Mouse (Mus musculus) CH12.LX (cell line): ENCODE measurements around the gene Raph1. TPM values are rescaled to one million over a fixed set of nuclear protein-coding genes. Genes with fewer than 3 reads are reported as not detected.

Experiments used
- DNase-seq: peaks from one replicate; pipeline ENCODE4 v3.0.0-alpha.2; 2013; ENCODE audit errors: extremely low read depth
- H3K27ac ChIP-seq: 2 replicates; pipeline ENCODE4 v1.5.1; 2012; ENCODE audit warnings: low read depth, mild to moderate bottlenecking, control low read depth, moderate library complexity; ENCODE audit not compliant: insufficient read depth
- H3K27me3 ChIP-seq: replicated peaks from 2 replicates; pipeline ENCODE3; 2012; ENCODE audit warnings: inconsistent platforms
- H3K36me3 ChIP-seq, 2 experiments: replicated peaks in 1 of 2; 2 replicates each; pipeline versions ENCODE3 to v1.6.1; 2012; ENCODE audit warnings: inconsistent platforms in 1 of 2, low read length in 1 of 2, mild to moderate bottlenecking in 1 of 2, mixed read lengths in 1 of 2, moderate library complexity in 1 of 2; ENCODE audit not compliant: control insufficient read depth in 1 of 2, insufficient read depth in 1 of 2
- H3K4me1 ChIP-seq, 2 experiments: 2 replicates each; pipeline ENCODE4 v1.6.1; 2012; ENCODE audit warnings: inconsistent platforms in 1 of 2, moderate library complexity in 1 of 2; ENCODE audit not compliant: insufficient read depth in 2 of 2, control insufficient read depth in 1 of 2
- H3K4me2 ChIP-seq: 2 replicates; pipeline ENCODE4 v1.6.1; 2012; ENCODE audit warnings: low read depth, mild to moderate bottlenecking, control low read depth; ENCODE audit not compliant: poor library complexity, insufficient read depth, severe bottlenecking
- H3K4me3 ChIP-seq, 3 experiments: fragments of 150-350 bp in 1 of 3; sonication (generic) in 1 of 3; replicated peaks in 1 of 3; 2 replicates each; pipeline versions ENCODE3 to v1.5.1; 2011 to 2012; ENCODE audit warnings: low read depth in 2 of 3, low read length in 2 of 3, mild to moderate bottlenecking in 2 of 3, moderate library complexity in 2 of 3, control low read depth in 1 of 3, improper control_type of control experiment in 1 of 3, inconsistent platforms in 1 of 3, mixed read lengths in 1 of 3; ENCODE audit not compliant: poor library complexity in 1 of 3
- H3K79me2 ChIP-seq: replicated peaks from 2 replicates; pipeline ENCODE4 v1.6.1; 2012; ENCODE audit warnings: mild to moderate bottlenecking, moderate library complexity; ENCODE audit not compliant: control insufficient read depth, poor library complexity, insufficient read depth, severe bottlenecking; ENCODE audit errors: extremely low read depth
- H3K9ac ChIP-seq: 2 replicates; pipeline ENCODE4 v1.6.1; 2012; ENCODE audit warnings: low read depth, mild to moderate bottlenecking, control low read depth, moderate library complexity; ENCODE audit not compliant: insufficient read depth
- H3K9me3 ChIP-seq: replicated peaks from 2 replicates; pipeline ENCODE3; 2012; ENCODE audit warnings: low read length, inconsistent platforms, mixed read lengths
- BHLHE40 ChIP-seq: IDR thresholded peaks from 2 replicates; pipeline ENCODE4 v1.6.1; 2011; ENCODE audit warnings: mild to moderate bottlenecking, low read depth, low read length, improper control_type of control experiment
- CHD1 ChIP-seq: IDR thresholded peaks from 2 replicates; pipeline ENCODE4 v1.6.1; 2012; ENCODE audit warnings: low read depth, low read length, improper control_type of control experiment, inconsistent platforms
- ELF1 ChIP-seq: IDR thresholded peaks from 2 replicates; pipeline ENCODE4 v1.6.1; 2014; ENCODE audit warnings: low read depth, mild to moderate bottlenecking, inconsistent platforms, low read length, improper control_type of control experiment
- ETS1 ChIP-seq: conservative IDR thresholded peaks from 2 replicates; pipeline ENCODE4 v1.6.1; 2012; ENCODE audit warnings: low read depth, mild to moderate bottlenecking, inconsistent platforms, low read length, improper control_type of control experiment, moderate library complexity
- GABPA ChIP-seq: IDR thresholded peaks from 2 replicates; pipeline ENCODE4 v1.6.1; 2012; ENCODE audit warnings: low read depth, low read length, improper control_type of control experiment, inconsistent platforms; ENCODE audit not compliant: insufficient replicate concordance
- HCFC1 ChIP-seq: IDR thresholded peaks from 2 replicates; pipeline ENCODE4 v1.6.1; 2012; ENCODE audit warnings: low read depth, mild to moderate bottlenecking, inconsistent platforms, low read length, improper control_type of control experiment
- IRF4 ChIP-seq: IDR thresholded peaks from 2 replicates; pipeline ENCODE4 v1.6.1; 2014; ENCODE audit warnings: low read depth, mild to moderate bottlenecking, inconsistent platforms, low read length, improper control_type of control experiment
- JUN ChIP-seq: IDR thresholded peaks from 2 replicates; pipeline ENCODE4 v1.6.1; 2011; ENCODE audit warnings: low read depth, mild to moderate bottlenecking, low read length, improper control_type of control experiment, moderate library complexity; ENCODE audit not compliant: insufficient read depth
- JUND ChIP-seq: conservative IDR thresholded peaks from 2 replicates; pipeline ENCODE4 v1.6.1; 2011; ENCODE audit warnings: low read depth, low read length, improper control_type of control experiment
- MAZ ChIP-seq: IDR thresholded peaks from 2 replicates; pipeline ENCODE4 v1.6.1; 2012; ENCODE audit warnings: low read depth, mild to moderate bottlenecking, inconsistent platforms, low read length, improper control_type of control experiment, moderate library complexity
- MEF2A ChIP-seq: IDR thresholded peaks from 2 replicates; pipeline ENCODE4 v1.6.1; 2014; ENCODE audit warnings: low read depth, mild to moderate bottlenecking, inconsistent platforms, low read length, improper control_type of control experiment, borderline replicate concordance
- MXI1 ChIP-seq: IDR thresholded peaks from 2 replicates; pipeline ENCODE4 v1.6.1; 2011; ENCODE audit warnings: mild to moderate bottlenecking, low read depth, low read length, improper control_type of control experiment
- MYC ChIP-seq: IDR thresholded peaks from 2 replicates; pipeline ENCODE4 v1.6.1; 2011; ENCODE audit warnings: low read depth, mild to moderate bottlenecking, improper control_type of control experiment, low read length
- NRF1 ChIP-seq: IDR thresholded peaks from 2 replicates; pipeline ENCODE4 v1.6.1; 2014; ENCODE audit warnings: low read depth, mild to moderate bottlenecking, inconsistent platforms, low read length, improper control_type of control experiment, moderate library complexity
- PAX5 ChIP-seq: IDR thresholded peaks from 2 replicates; pipeline ENCODE4 v1.6.1; 2012; ENCODE audit warnings: low read length, inconsistent platforms, mixed read lengths
- POLR2A ChIP-seq: IDR thresholded peaks from 2 replicates; pipeline ENCODE4 v1.6.1; 2011; ENCODE audit warnings: low read depth, mild to moderate bottlenecking, improper control_type of control experiment, low read length
- POLR2AphosphoS2 ChIP-seq: IDR thresholded peaks from 2 replicates; pipeline ENCODE4 v1.6.1; 2011; ENCODE audit warnings: low read depth, low read length, improper control_type of control experiment
- RCOR1 ChIP-seq: conservative IDR thresholded peaks from 2 replicates; pipeline ENCODE4 v1.6.1; 2012; ENCODE audit warnings: low read depth, mild to moderate bottlenecking, inconsistent platforms, low read length, improper control_type of control experiment
- SIN3A ChIP-seq: IDR thresholded peaks from 2 replicates; pipeline ENCODE4 v1.6.1; 2012; ENCODE audit warnings: low read length, improper control_type of control experiment, inconsistent platforms
- SMC3 ChIP-seq: IDR thresholded peaks from 2 replicates; pipeline ENCODE4 v1.6.1; 2011; ENCODE audit warnings: low read depth, low read length, improper control_type of control experiment
- TBP ChIP-seq: conservative IDR thresholded peaks from 2 replicates; pipeline ENCODE4 v1.6.1; 2011; ENCODE audit warnings: low read depth, low read length, improper control_type of control experiment
- TCF12 ChIP-seq: IDR thresholded peaks from 2 replicates; pipeline ENCODE4 v1.6.1; 2014; ENCODE audit warnings: low read depth, mild to moderate bottlenecking, inconsistent platforms, low read length, improper control_type of control experiment
- UBTF ChIP-seq: IDR thresholded peaks from 2 replicates; pipeline ENCODE4 v1.6.1; 2012; ENCODE audit warnings: low read depth, mild to moderate bottlenecking, inconsistent platforms, low read length, improper control_type of control experiment, moderate library complexity
- USF1 ChIP-seq: IDR thresholded peaks from 2 replicates; pipeline ENCODE4 v1.6.1; 2014; ENCODE audit warnings: low read depth, mild to moderate bottlenecking, inconsistent platforms, low read length, improper control_type of control experiment
- USF2 ChIP-seq: conservative IDR thresholded peaks from 2 replicates; pipeline ENCODE4 v1.6.1; 2011; ENCODE audit warnings: low read depth, low read length, improper control_type of control experiment
- ZC3H11A ChIP-seq: IDR thresholded peaks from 2 replicates; pipeline ENCODE4 v1.6.1; 2012; ENCODE audit warnings: low read depth, mild to moderate bottlenecking, inconsistent platforms, low read length, improper control_type of control experiment
- ZKSCAN1 ChIP-seq: IDR thresholded peaks from 2 replicates; pipeline ENCODE4 v1.6.1; 2012; ENCODE audit warnings: low read depth, inconsistent platforms, low read length, improper control_type of control experiment, borderline replicate concordance
- ZMIZ1 ChIP-seq: IDR thresholded peaks from 2 replicates; pipeline ENCODE4 v1.6.1; 2012; ENCODE audit warnings: low read depth, mild to moderate bottlenecking, inconsistent platforms, low read length, improper control_type of control experiment
- ZNF384 ChIP-seq: IDR thresholded peaks from 2 replicates; pipeline ENCODE4 v1.6.1; 2012; ENCODE audit warnings: low read depth, low read length, improper control_type of control experiment, inconsistent platforms
- dilution Hi-C: fragments of 300-500 bp; cut with MboI; formaldehyde crosslinking; loops from 2 replicates; pipeline ENCODE4 v1.14.3; 2020; ENCODE audit warnings: low sequenced_read_pairs; ENCODE audit not compliant: extremely low pct_unique_long_range_greater_than_20kb, extremely low pct_ligation_motif_present
- in situ Hi-C: fragments of 300-500 bp; cut with MboI; formaldehyde crosslinking; loops from 3 replicates; pipeline ENCODE4 v1.14.3; 2019; ENCODE audit warnings: low sequenced_read_pairs, low pct_ligation_motif_present, low pct_unique_long_range_greater_than_20kb, mixed read lengths
- polyA plus RNA-seq: library from polyadenylated mRNA; unstranded; fragments of >175 nt; gene quantifications from 2 replicates; pipeline ENCODE4 v1.2.1, GENCODE M21; 2012; ENCODE audit warnings: low read depth; ENCODE audit not compliant: insufficient read length
- total RNA-seq, 2 experiments: library from RNA; depleted of rRNA; stranded (reverse); fragments of 300-350 nt in 1 of 2; fragments of >200 nt in 1 of 2; gene quantifications; 2 replicates each; pipeline ENCODE4 v1.2.3; 2012 to 2014

Gene Raph1
- total and polyA plus RNA-seq, 3 experiments: 3.7 to 7.6 (median 5.7) TPM

- no peak for TF ChIP-seq USF2
- TF ChIP-seq, all 38 proteins: peak for 0
Measured at GRCm38 (mm10) chr1:60510584-60510983, 56.3 kb downstream of the Raph1 start (continued).

DNA sequence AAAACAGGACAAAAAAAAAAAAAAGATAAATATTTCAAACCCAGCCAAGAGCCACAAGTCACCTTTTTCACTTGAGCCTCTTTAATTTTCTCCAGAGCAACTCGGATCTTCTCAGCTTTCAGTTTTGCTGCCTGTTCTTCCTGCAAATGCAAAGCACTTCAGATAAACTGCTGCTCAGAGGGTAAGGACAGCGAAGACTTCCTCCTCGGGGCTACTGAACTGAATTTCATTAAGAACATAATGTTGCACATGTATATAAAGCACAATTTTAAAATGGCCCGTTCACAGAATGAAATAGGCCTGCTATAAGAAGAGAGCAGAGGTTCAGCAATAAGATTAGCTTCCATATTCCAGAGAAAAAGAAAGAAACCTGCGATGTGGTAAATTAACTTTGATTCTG lies 63.4 kb downstream of the Raph1 start:
- peak; percentile 42 for DNase-seq

GRCm38 (mm10) chr1:60493421-60493820 lies 73.5 kb downstream of the Raph1 start:
- dilution Hi-C loops (no loop called here), in situ Hi-C loops (no loop called here)
- no peak overlapping the region for H3K4me2 ChIP-seq
- no peaks in the 10 kb centered on the region for H3K27me3 ChIP-seq
- H3K36me3 ChIP-seq: peaks cover 48 to 84% of the 10 kb centered on the region in 2 experiments
- no peak for TF ChIP-seq POLR2A
- TF ChIP-seq ETS1: no peak
- TF ChIP-seq TCF12: no peak
- no peak for TF ChIP-seq HCFC1
- no peak for TF ChIP-seq JUN
- no peak for TF ChIP-seq MEF2A
- no peak for TF ChIP-seq USF2
- no peak for DNase-seq
- no peaks in the 10 kb centered on the region for H3K79me2 ChIP-seq
- no peaks in the 10 kb centered on the region for H3K9me3 ChIP-seq
- no peak overlapping the region for H3K4me3 ChIP-seq
- H3K4me1 ChIP-seq: no peaks in the 10 kb centered on the region
- H3K9ac ChIP-seq: no peak overlapping the region
- H3K27ac ChIP-seq: no peak overlapping the region

More for the DNA sequence above, 63.4 kb downstream of the Raph1 start:
- peaks cover 0 to 8% of the 10 kb centered on the region in 2 experiments; a peak in 1 of 4 replicates for H3K4me1 ChIP-seq
- H3K27me3 ChIP-seq: no peaks in the 10 kb centered on the region
- H3K79me2 ChIP-seq: no peaks in the 10 kb centered on the region
- peak overlapping the region; percentile 90 for H3K4me2 ChIP-seq
- TF ChIP-seq JUND (no peak), PAX5 (no peak), ELF1 (peak; percentile 47), ZC3H11A (no peak), ETS1 (no peak), USF2 (no peak), ZKSCAN1 (no peak), MEF2A (no peak), IRF4 (peak; percentile 46; the same call in 1 of the 2 replicates), MYC (no peak), SMC3 (no peak), USF1 (no peak), ZNF384 (no peak), TBP (0 out of 2 replicates have a peak, but pooled peaks have one; percentile 28), RCOR1 (no peak), ZMIZ1 (no peak), NRF1 (no peak), MXI1 (no peak), POLR2AphosphoS2 (no peak), GABPA (no peak), MAZ (no peak), BHLHE40 (no peak), CHD1 (0 out of 2 replicates have a peak, but pooled peaks have one; percentile 50), UBTF (no peak), SIN3A (no peak), POLR2A (no peak), HCFC1 (no peak)
- H3K4me3 ChIP-seq: peak overlapping the region in 1 of 3 experiments; percentile 37
- no peaks in the 10 kb centered on the region for H3K9me3 ChIP-seq
- dilution Hi-C loops: no loop called here
- H3K27ac ChIP-seq: no peak overlapping the region
- H3K9ac ChIP-seq: peak overlapping the region; percentile 58
- peaks cover 12 to 27% of the 10 kb centered on the region in 2 experiments for H3K36me3 ChIP-seq
- in situ Hi-C loops: no loop called here
